Mouse (Mus musculus) liver, postnatal 0 days (tissue): Measurements from ENCODE around the gene Tmem238l.

ENCODE experiments used
- CTCF ChIP-seq: sonication (generic); IDR thresholded peaks from 2 replicates; pipeline ENCODE4 v1.5.1; 2016; ENCODE audit warnings: antibody characterized with exemption, low read depth
- EP300 ChIP-seq: IDR thresholded peaks from 2 replicates; pipeline ENCODE4 v1.6.1; 2016; ENCODE audit warnings: antibody characterized with exemption, low read depth, mild to moderate bottlenecking

DNA sequence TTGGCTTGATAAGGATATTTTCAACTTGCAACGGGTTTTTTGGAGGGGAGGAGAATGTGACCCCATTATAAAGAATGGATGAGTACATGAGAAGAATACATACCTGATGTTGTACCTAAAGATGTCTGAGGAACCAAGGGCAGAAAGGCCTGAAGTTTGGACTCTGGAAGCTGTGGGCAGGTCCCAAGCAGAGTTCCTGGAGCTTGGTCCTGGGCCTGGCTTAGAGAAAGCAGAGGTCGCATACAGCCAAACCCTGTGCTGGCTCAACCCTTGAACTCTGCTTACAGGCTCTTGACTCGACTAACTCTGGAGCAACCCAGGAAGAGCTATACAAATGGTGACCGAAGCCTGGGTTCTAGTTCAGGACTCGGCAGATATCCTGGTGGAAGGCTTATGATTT lies 14.4 kb upstream of the Tmem238l start:
- TF ChIP-seq CTCF = no peak
- no peak for TF ChIP-seq EP300
